Mouse (Mus musculus) kidney, adult 10 weeks (tissue): ENCODE data around the gene Gm11037. TPM values are rescaled to one million over a fixed set of nuclear protein-coding genes. Genes with fewer than 3 reads are reported as not detected.

Experiments
- polyA plus RNA-seq: library from polyadenylated mRNA; stranded (reverse); fragments of 350-450 nt; fragmentation: Illumina TruSeq; extraction: RNeasy Lipid Tissue Mini Kit (QIAGEN cat#74804); gene quantifications from one replicate; pipeline ENCODE4 v1.2.3, GENCODE M21; 2014; ENCODE audit warnings: low read depth, low replicate concordance

Gene Gm11037
- polyA plus RNA-seq, result not detected

DNA sequence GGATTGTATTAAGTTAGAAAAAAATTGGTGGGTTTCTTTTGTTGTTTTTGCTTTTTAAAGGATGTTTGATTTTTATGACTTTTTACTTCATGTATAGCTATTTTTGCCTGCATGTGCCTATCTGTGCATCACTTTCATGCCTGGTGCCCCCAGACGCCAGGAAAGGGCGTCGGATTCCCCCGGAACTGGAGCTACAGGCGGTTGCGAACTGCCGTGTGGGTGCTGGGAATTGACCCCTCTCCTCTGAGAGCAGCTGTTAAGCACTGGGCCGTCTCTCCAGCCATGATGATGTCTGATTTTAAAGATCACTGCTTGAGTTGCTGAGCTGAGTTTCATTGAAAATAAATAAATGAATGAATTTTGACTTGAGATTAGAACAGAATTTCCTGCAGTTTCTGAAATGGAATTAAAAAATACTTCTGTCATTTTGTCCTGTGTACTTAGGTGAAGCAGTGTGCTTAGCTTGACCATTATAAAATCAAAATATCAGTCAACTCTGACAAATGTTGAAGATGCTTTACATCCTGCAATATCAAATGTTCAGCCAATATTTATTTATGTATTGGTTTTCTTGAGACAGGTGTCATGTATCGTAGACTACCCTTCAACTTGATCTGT lies at the start of gene Gm11037:
Gene Gm11037 (plus strand): TSS at position 568 of the 618 bp plus-strand sequence.

DNA sequence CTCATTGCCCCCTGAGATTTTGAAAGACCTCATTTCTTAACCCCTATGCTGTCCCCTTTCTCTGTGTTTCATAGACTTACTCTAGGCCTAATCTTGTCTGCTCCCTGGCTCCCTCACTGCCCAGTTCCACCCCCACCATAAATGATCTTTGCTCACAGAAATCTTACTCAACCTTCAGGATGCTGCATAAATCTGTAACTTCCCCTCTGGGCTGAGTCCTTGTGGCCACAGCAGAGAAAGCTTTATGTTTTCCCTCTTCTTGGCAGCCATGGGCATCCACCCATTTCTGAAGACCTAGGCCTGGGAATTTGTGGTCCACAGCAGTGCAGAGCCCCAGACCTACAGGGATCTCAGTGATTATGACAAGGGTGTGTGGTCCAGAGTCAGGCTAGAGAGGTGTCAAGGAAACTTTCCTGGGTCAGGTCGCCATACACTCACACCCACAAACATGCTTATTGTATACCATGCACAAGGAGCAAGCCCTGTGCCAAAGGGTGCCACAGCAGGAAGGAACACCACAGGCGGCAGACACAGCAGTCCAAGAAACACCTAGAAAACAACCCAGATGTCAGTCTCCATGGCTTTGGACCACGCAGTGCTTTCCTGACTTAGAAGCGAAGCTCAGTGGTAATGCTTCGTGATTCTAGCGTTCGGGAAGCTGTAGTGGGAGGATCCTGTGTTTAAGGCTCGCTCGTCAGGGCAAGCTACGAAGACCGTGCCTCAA lies 46.5 kb upstream of the Gm11037 start, which contains the start of gene Siglec1:
Gene Siglec1 (minus strand): TSS at position 99 of the 724 bp plus-strand sequence.

DNA sequence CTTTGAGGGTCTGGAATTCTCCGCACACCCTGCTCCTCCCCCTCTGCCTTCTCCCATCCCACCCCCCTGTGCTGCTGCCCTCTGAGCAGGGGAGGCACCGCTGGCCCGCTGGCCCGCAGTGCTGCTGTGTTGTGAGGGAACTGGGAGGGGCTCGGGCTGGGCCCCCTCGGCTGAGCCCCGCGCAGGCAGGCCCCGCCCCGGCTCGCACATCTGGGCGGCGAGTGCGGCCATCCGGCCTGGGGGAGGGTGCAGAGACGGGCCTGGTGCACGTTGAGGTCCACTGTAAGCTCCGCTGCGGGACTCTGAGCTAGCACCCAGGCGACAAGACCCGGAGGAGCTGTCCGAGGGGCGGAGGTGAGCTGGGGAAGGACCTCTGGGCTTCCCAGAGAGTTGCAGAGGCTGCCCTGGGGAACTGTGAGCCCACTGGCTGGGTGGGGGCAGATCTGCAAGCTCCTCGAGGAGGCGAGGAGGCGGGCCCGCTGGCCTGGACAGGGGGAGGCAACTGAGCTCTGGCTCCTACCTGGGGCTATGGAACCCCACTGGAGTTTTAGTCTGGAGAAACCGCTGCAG lies 6.1 kb upstream of the Gm11037 start, which contains the start of gene Hspa12b:
Gene Hspa12b (plus strand): TSS at position 120 of the 570 bp plus-strand sequence.

DNA sequence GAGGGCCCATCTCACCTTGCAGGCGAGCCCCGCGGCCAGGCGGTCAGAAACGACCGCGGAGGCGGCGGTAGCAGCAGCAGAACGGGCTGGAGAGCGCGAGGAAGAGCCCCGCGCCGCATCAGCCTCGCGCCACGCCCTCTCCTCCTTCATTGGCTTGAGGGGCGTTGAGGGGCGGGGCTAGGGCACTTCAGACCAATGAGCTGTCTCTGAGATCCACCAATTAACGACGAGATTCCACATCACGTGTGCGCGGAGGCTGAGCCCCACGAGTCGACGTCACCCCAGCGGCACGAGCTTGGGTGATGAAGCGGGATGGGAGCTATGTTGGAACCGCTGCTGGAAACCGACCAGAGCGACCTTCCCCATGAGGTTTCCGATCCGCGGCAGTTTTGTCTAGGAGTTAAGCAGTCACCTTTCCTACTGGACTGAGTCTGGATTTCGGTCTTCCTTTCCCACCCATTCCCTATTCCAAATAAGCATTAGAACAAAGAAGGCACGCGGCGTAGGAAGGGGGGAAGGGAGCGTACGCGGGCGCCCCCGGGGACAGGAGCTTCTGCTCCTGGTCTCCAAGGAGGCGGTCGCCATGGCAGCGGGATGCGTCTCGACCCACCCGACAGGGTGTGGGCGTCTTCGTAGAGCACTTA lies 26.8 kb downstream of the Gm11037 start, which contains the start of gene 1700037H04Rik:
Gene 1700037H04Rik (minus strand): TSS at position 144 of the 644 bp plus-strand sequence.

DNA sequence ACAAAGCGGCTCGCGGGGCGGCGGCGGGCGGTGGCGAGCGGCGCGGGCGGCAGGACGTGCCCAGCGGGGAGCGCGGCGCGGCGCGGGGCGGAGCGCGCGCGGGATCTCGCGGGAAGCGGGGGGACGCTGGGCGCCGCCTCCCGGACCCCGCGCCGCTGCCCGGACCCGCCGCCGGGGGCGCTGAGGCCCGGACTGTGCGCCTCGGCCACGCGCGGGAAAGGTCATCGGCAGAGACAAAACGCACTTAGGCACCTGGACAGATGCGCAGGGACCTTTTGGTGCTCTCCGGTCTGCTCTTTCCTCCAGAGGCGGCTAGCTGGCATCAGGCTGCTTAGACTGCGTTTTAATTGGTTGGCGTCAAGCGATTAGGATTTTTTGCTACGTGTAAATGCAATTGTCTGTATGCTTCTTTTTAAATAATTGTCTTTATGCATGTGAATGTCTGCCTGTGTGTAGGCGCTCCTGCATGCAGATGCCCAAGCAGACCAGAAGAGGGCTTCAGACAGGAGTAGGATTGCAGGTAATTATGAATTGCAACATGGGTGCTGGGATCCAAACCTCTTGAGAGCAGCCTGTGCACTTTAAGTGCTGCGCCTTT lies 46.8 kb downstream of the Gm11037 start, which contains the start of gene Cenpb:
Gene Cenpb (minus strand): TSS at position 78 of the 598 bp plus-strand sequence.

Other genes starting within 250 kb of the Gm11037 start
- gene 4930402H24Rik, start 227.1 kb upstream of the Gm11037 start, polyA plus RNA-seq, result 76.6 TPM
- gene Atrn, start 227.0 kb upstream of the Gm11037 start, polyA plus RNA-seq, result 30.2 TPM
- gene Gfra4, start 90.4 kb upstream of the Gm11037 start, polyA plus RNA-seq, result 0.24 TPM
- gene Adam33, start 69.7 kb upstream of the Gm11037 start, polyA plus RNA-seq, result not detected
- gene Siglec1, start 46.7 kb upstream of the Gm11037 start, polyA plus RNA-seq, result not detected
- gene Hspa12b, start 6.2 kb upstream of the Gm11037 start, polyA plus RNA-seq, result 0.69 TPM
- 0.57 TPM for gene 1700037H04Rik, start 26.6 kb downstream of the Gm11037 start, polyA plus RNA-seq
- gene Cenpb, start 46.6 kb downstream of the Gm11037 start, polyA plus RNA-seq, result 11.4 TPM
- 2.1 TPM for gene Cdc25b, start 53.5 kb downstream of the Gm11037 start, polyA plus RNA-seq
- 1.4 TPM for gene Spef1, start 53.8 kb downstream of the Gm11037 start, polyA plus RNA-seq
- 6.0 TPM for gene Ap5s1, start 73.6 kb downstream of the Gm11037 start, polyA plus RNA-seq
- 10.3 TPM for gene Mavs, start 100.6 kb downstream of the Gm11037 start, polyA plus RNA-seq
- 30.8 TPM for gene Pank2, start 129.0 kb downstream of the Gm11037 start, polyA plus RNA-seq
- 33.4 TPM for gene Rnf24, start 219.4 kb downstream of the Gm11037 start, polyA plus RNA-seq